Mouse (Mus musculus): ENCODE data around the gene Spats2. TPM values are rescaled to one million over a fixed set of nuclear protein-coding genes. Genes with fewer than 3 reads are reported as not detected.

Gene Spats2
- polyA plus RNA-seq, 1 experiment from 2014 or later: 33.7 TPM

DNA sequence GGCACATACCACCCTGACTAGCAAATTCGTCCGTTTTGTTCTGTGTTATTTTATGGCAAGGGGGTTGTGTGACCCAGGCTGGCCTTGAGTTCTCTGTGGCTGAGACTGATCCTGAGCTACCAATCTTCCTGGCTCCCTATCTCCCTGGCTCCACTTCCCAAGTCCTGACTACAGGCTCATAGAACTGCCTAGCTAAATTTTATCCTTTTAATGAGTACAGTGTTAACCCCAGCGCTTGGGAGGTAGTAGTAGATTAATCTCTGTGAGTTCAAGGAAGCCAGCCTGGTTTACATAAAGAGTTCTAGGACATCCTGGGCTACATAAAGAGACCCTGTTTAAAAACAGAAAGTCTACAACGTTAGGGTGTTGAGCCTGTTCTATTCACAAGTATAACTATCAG lies 13.9 kb upstream of the Spats2 start:
- Histone ChIP-seq H3K4me1 (replicated peaks; ENCODE audit: control insufficient read depth, insufficient read depth, low read length) (no peaks in the 10 kb centered on the region), H3K27me3 (ENCODE audit: control insufficient read depth, insufficient read depth, low read length) (no peaks in the 10 kb centered on the region), H3K4me3 (replicated peaks; ENCODE audit: low read length) (no peak overlapping the region), H3K27ac (no peak overlapping the region), H3K9me3 (ENCODE audit: control insufficient read depth, low read length) (no peaks in the 10 kb centered on the region), H3K36me3 (replicated peaks; ENCODE audit: control insufficient read depth, insufficient read depth) (no peaks in the 10 kb centered on the region), H3K9ac (no peak overlapping the region), H3K4me2 (replicated peaks) (no peak overlapping the region)
- no peak for DNase-seq (ENCODE audit: low spot score)
- ATAC-seq (ENCODE audit: low FRiP score): no peak
- 77% methylated on average over 4 of the region's 4 CpGs for WGBS

DNA sequence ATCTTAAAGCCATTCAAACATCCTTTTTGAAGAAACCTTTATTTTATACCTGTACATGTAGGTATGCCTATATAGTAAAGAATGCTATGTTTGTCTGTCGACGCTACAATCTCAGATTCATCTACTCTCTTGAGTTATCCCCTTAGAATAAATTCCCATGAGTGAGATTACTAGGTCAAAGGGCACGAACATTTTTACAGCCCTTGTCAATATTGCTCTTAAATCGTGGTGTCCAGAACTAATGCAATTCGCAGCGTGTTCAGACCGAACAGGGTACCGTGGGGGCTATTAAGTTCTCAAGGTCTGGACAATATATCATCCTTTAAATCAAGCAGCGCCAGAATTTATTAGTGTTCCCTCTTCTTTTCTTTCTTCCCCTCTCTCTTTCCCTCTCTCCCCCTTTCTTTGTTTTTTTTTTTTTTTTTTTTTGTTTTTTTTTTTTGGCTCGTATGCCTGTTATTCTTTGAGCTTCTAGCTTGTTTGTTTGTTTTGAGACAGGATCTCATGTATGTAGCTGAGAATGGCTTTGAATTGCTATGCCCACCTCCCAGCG lies 12.8 kb upstream of the Spats2 start:
- Histone ChIP-seq H3K9ac (no peak overlapping the region), H3K27ac (no peak overlapping the region), H3K4me1 (replicated peaks; ENCODE audit: control insufficient read depth, insufficient read depth, low read length) (no peaks in the 10 kb centered on the region), H3K4me2 (replicated peaks) (0 out of 2 replicates have a peak overlapping the region, but pooled peaks have one; percentile 3), H3K27me3 (ENCODE audit: control insufficient read depth, insufficient read depth, low read length) (no peaks in the 10 kb centered on the region), H3K36me3 (replicated peaks; ENCODE audit: control insufficient read depth, insufficient read depth) (no peaks in the 10 kb centered on the region), H3K4me3 (replicated peaks; ENCODE audit: low read length) (no peak overlapping the region), H3K9me3 (ENCODE audit: control insufficient read depth, low read length) (no peaks in the 10 kb centered on the region)
- ATAC-seq (ENCODE audit: low FRiP score) (no peak), DNase-seq (ENCODE audit: low spot score) (no peak)
- 60% methylated on average over 11 of the region's 11 CpGs for WGBS

- WGBS: 8% methylated on average over 9 of the region's 9 CpGs
- Histone ChIP-seq H3K9me3 (ENCODE audit: control insufficient read depth, low read length) (no peaks in the 10 kb centered on the region), H3K4me2 (replicated peaks) (0 out of 2 replicates have a peak overlapping the region, but pooled peaks have one; percentile 3), H3K36me3 (replicated peaks; ENCODE audit: control insufficient read depth, insufficient read depth) (no peaks in the 10 kb centered on the region), H3K4me3 (replicated peaks; ENCODE audit: low read length) (no peak overlapping the region), H3K4me1 (replicated peaks; ENCODE audit: control insufficient read depth, insufficient read depth, low read length) (no peaks in the 10 kb centered on the region), H3K27ac (no peak overlapping the region), H3K9ac (no peak overlapping the region), H3K27me3 (ENCODE audit: control insufficient read depth, insufficient read depth, low read length) (no peaks in the 10 kb centered on the region)
- no peak for ATAC-seq (ENCODE audit: low FRiP score)
- DNase-seq (ENCODE audit: low spot score): no peak
Observed at GRCm38 (mm10) chr15:99113396-99113975, 12.2 kb upstream of the Spats2 start.

- no peaks in the 10 kb centered on the region for H3K4me1 ChIP-seq (replicated peaks; ENCODE audit: control insufficient read depth, insufficient read depth, low read length)
- no peaks in the 10 kb centered on the region for H3K9me3 ChIP-seq (ENCODE audit: control insufficient read depth, low read length)
- H3K9ac ChIP-seq: no peak overlapping the region
- no peak overlapping the region for H3K4me2 ChIP-seq (replicated peaks)
- H3K27me3 ChIP-seq (ENCODE audit: control insufficient read depth, insufficient read depth, low read length): no peaks in the 10 kb centered on the region
- DNase-seq (ENCODE audit: low spot score): no peak
- 40% methylated on average over 14 of the region's 14 CpGs for WGBS
- no peak overlapping the region for H3K27ac ChIP-seq
- H3K4me3 ChIP-seq (replicated peaks; ENCODE audit: low read length): no peak overlapping the region
- no peaks in the 10 kb centered on the region for H3K36me3 ChIP-seq (replicated peaks; ENCODE audit: control insufficient read depth, insufficient read depth)
- no peak for ATAC-seq (ENCODE audit: low FRiP score)
Observed at GRCm38 (mm10) chr15:99114312-99115064, 11.2 kb upstream of the Spats2 start.

GRCm38 (mm10) chr15:99115065-99115423 lies 10.7 kb upstream of the Spats2 start:
- Histone ChIP-seq H3K4me2 (replicated peaks) (no peak overlapping the region), H3K36me3 (replicated peaks; ENCODE audit: control insufficient read depth, insufficient read depth) (no peaks in the 10 kb centered on the region), H3K4me1 (replicated peaks; ENCODE audit: control insufficient read depth, insufficient read depth, low read length) (no peaks in the 10 kb centered on the region), H3K9me3 (ENCODE audit: control insufficient read depth, low read length) (no peaks in the 10 kb centered on the region), H3K27ac (no peak overlapping the region), H3K27me3 (ENCODE audit: control insufficient read depth, insufficient read depth, low read length) (no peaks in the 10 kb centered on the region), H3K9ac (no peak overlapping the region), H3K4me3 (replicated peaks; ENCODE audit: low read length) (no peak overlapping the region)
- ATAC-seq (ENCODE audit: low FRiP score) (no peak), DNase-seq (ENCODE audit: low spot score) (no peak)
- 87% methylated on average over 7 of the region's 7 CpGs for WGBS

DNA sequence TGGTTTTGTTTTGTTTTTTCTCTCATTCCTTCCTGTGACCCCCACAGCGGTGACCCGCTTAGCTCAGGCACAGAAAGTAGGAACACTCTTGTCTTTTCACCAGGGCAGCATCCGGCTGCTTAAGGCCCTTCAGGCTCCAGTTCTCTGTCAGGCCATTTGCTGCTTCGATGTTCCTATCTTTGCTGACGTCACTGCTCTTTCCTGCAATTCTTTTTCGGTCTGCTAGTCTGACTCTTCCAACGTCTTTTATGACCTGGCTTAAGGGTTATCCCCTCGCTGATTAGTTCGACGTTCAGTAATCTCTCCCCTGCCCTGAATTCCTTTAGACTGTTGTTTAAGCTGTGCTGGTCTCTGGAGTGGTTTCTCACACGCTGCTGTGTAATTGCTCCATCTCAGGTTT lies 9.2 kb upstream of the Spats2 start:
- no peak for ATAC-seq (ENCODE audit: low FRiP score)

DNA sequence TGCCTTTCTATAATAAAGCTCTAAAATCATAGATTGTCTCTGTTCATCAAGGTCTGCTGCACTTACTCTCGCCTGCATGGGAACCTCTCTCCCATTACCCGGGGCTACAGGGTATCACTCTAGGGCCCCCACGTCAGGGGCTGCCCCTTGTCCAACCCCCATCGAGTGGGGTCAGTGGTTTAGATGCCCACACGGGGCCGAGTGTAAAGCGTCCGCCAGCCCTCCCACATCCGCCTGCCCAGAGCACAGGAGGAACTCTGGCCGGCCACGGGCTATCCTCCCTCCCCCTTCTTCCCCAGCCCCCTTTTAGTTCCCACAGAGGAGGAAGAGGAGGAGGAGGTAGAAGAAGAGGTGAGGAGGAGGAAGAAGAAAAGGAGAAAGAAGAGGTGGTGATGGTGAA lies 4.9 kb upstream of the Spats2 start:
- H3K27me3 ChIP-seq (ENCODE audit: control insufficient read depth, insufficient read depth, low read length): no peaks in the 10 kb centered on the region
- ATAC-seq (ENCODE audit: low FRiP score): no peak
- WGBS: 15% methylated on average over 11 of the region's 11 CpGs

More for the DNA sequence above, 9.2 kb upstream of the Spats2 start:
- no peaks in the 10 kb centered on the region for H3K36me3 ChIP-seq (replicated peaks; ENCODE audit: control insufficient read depth, insufficient read depth)
- no peak overlapping the region for H3K27ac ChIP-seq
- no peak overlapping the region for H3K9ac ChIP-seq
- H3K27me3 ChIP-seq (ENCODE audit: control insufficient read depth, insufficient read depth, low read length): no peaks in the 10 kb centered on the region
- no peak overlapping the region for H3K4me3 ChIP-seq (replicated peaks; ENCODE audit: low read length)
- H3K4me1 ChIP-seq (replicated peaks; ENCODE audit: control insufficient read depth, insufficient read depth, low read length): no peaks in the 10 kb centered on the region
- no peaks in the 10 kb centered on the region for H3K9me3 ChIP-seq (ENCODE audit: control insufficient read depth, low read length)
- H3K4me2 ChIP-seq (replicated peaks): no peak overlapping the region
- DNase-seq (ENCODE audit: low spot score): no peak
- 74% methylated on average over 11 of the region's 11 CpGs for whole genome bisulfite sequencing

GRCm38 (mm10) chr15:99122642-99123041 lies 3.1 kb upstream of the Spats2 start:
- no peak overlapping the region for H3K4me3 ChIP-seq (replicated peaks; ENCODE audit: low read length)
- H3K4me2 ChIP-seq (replicated peaks): no peak overlapping the region
- DNase-seq (ENCODE audit: low spot score) (no peak), ATAC-seq (ENCODE audit: low FRiP score) (no peak)
- no peak overlapping the region for H3K27ac ChIP-seq
- 87% methylated on average over 2 of the region's 2 CpGs for WGBS
- H3K36me3 ChIP-seq (replicated peaks; ENCODE audit: control insufficient read depth, insufficient read depth): no peaks in the 10 kb centered on the region
- H3K9me3 ChIP-seq (ENCODE audit: control insufficient read depth, low read length): no peaks in the 10 kb centered on the region
- H3K9ac ChIP-seq: no peak overlapping the region
- no peaks in the 10 kb centered on the region for H3K27me3 ChIP-seq (ENCODE audit: control insufficient read depth, insufficient read depth, low read length)
- H3K4me1 ChIP-seq (replicated peaks; ENCODE audit: control insufficient read depth, insufficient read depth, low read length): peaks cover 2% of the 10 kb centered on the region

More for the DNA sequence above, 4.9 kb upstream of the Spats2 start:
- Histone ChIP-seq H3K27ac (no peak overlapping the region), H3K4me2 (replicated peaks) (no peak overlapping the region), H3K9ac (no peak overlapping the region), H3K9me3 (ENCODE audit: control insufficient read depth, low read length) (no peaks in the 10 kb centered on the region), H3K4me1 (replicated peaks; ENCODE audit: control insufficient read depth, insufficient read depth, low read length) (no peaks in the 10 kb centered on the region), H3K36me3 (replicated peaks; ENCODE audit: control insufficient read depth, insufficient read depth) (no peaks in the 10 kb centered on the region), H3K4me3 (replicated peaks; ENCODE audit: low read length) (no peak overlapping the region)
- DNase-seq (ENCODE audit: low spot score): no peak

GRCm38 (mm10) chr15:99126081-99126815 lies 532 bp downstream of the Spats2 start:
- H3K9ac ChIP-seq: peak overlapping the region; percentile 86
- DNase-seq (ENCODE audit: low spot score): peak; percentile 92
- ATAC-seq (ENCODE audit: low FRiP score): peak; percentile 92
- H3K27me3 ChIP-seq (ENCODE audit: control insufficient read depth, insufficient read depth, low read length): no peaks in the 10 kb centered on the region
- H3K36me3 ChIP-seq (replicated peaks; ENCODE audit: control insufficient read depth, insufficient read depth): no peaks in the 10 kb centered on the region
- H3K9me3 ChIP-seq (ENCODE audit: control insufficient read depth, low read length): no peaks in the 10 kb centered on the region
- H3K4me2 ChIP-seq (replicated peaks): peak overlapping the region; percentile 71
- under 1% methylated on average over 104 of the region's 115 CpGs for WGBS
- H3K4me1 ChIP-seq (replicated peaks; ENCODE audit: control insufficient read depth, insufficient read depth, low read length): peaks cover 18% of the 10 kb centered on the region
- H3K4me3 ChIP-seq (replicated peaks; ENCODE audit: low read length): peak overlapping the region; percentile 61
- H3K27ac ChIP-seq: peak overlapping the region; percentile 94

All from hindbrain, embryonic 14.5 days (tissue).